Mouse (Mus musculus): ENCODE measurements around the gene Dcdc2c. TPM values are rescaled to one million over a fixed set of nuclear protein-coding genes. Genes with fewer than 3 reads are reported as not detected.

Gene Dcdc2c
- polyA plus RNA-seq, 1 experiment from 2014 or later = not detected

DNA sequence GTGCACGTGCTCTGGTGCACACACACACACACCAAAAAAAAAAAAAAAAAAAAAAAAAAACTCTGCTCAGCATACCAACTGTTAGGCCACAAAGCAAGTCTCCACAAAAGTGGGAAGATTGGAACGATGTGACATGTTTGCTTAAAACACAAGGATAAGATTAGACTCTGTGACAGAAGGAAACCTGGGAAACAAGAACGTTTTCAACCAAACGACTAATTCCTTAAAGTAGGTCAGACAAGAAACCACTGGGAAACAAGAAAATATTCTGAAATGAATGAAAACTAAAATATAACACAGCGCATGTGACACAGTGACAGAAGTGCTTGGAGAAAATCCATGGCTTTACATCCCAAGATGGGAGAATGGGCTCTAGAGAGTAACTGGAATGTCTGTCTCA lies 57.9 kb downstream of the Dcdc2c start:
- no peaks in the 10 kb centered on the region for H3K27me3 ChIP-seq (replicated peaks; ENCODE audit: insufficient read depth, low read length)
- DNase-seq (ENCODE audit: low spot score) (no peak), ATAC-seq (no peak)
- H3K9me3 ChIP-seq (ENCODE audit: low read length) = no peaks in the 10 kb centered on the region
- no peak overlapping the region for H3K4me2 ChIP-seq (replicated peaks; ENCODE audit: low read depth, low read length)
- TF ChIP-seq CTCF (IDR thresholded peaks at IDR 0.05) (no peak), EP300 (IDR thresholded peaks at IDR 0.05) (no peak)
- WGBS = 54% methylated on average over 5 of the region's 5 CpGs
- H3K4me3 ChIP-seq (ENCODE audit: low read depth, low read length) = no peak overlapping the region
- no peaks in the 10 kb centered on the region for H3K4me1 ChIP-seq (ENCODE audit: insufficient read depth, low read depth, low read length)
- H3K9ac ChIP-seq (replicated peaks; ENCODE audit: low read depth) = no peak overlapping the region
- H3K36me3 ChIP-seq (ENCODE audit: insufficient read depth, low read length) = no peaks in the 10 kb centered on the region
- H3K27ac ChIP-seq (ENCODE audit: low read length) = no peak overlapping the region

DNA sequence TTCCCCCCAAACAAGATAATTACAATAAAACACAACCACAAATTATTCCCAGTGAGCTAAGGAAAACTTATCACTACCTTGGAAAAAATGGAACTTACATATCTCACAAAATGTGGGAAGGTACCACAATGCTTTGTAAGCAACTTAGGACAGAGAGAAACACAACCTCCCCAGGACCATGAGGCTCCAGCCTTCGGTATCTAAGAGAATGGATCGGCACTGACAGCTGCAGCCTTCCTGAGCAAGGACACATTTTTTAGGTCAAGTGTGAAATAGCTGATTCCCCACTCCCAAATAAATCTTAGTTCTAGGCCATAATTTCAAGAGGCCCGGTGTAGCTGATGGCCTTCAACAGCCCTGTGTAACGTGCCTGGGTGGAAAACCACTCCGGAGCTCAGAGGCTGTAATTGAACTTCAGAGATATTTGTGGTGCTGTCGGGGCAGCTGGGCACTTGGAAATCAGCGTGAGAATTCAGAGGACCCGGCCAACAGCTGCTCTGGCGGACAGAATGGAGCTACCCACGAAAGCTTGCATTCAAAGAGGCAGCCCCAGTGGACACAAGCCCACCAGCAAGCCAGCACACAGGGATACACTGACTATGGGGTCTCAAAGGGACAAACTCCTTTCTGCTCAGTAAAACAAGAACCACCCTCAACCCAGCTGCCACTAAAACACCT lies 69.6 kb downstream of the Dcdc2c start:
- no peak overlapping the region for H3K4me2 ChIP-seq (replicated peaks; ENCODE audit: low read depth, low read length)
- H3K36me3 ChIP-seq (ENCODE audit: insufficient read depth, low read length) = no peaks in the 10 kb centered on the region
- DNase-seq (ENCODE audit: low spot score) (no peak), ATAC-seq (no peak)
- TF ChIP-seq CTCF (IDR thresholded peaks at IDR 0.05) (no peak), EP300 (IDR thresholded peaks at IDR 0.05) (no peak)
- no peaks in the 10 kb centered on the region for H3K9me3 ChIP-seq (ENCODE audit: low read length)
- H3K4me1 ChIP-seq (ENCODE audit: insufficient read depth, low read depth, low read length) = no peaks in the 10 kb centered on the region
- WGBS = 72% methylated on average over 10 of the region's 10 CpGs
- no peak overlapping the region for H3K9ac ChIP-seq (replicated peaks; ENCODE audit: low read depth)
- no peak overlapping the region for H3K27ac ChIP-seq (ENCODE audit: low read length)
- no peak overlapping the region for H3K4me3 ChIP-seq (ENCODE audit: low read depth, low read length)
- H3K27me3 ChIP-seq (replicated peaks; ENCODE audit: insufficient read depth, low read length) = no peaks in the 10 kb centered on the region

DNA sequence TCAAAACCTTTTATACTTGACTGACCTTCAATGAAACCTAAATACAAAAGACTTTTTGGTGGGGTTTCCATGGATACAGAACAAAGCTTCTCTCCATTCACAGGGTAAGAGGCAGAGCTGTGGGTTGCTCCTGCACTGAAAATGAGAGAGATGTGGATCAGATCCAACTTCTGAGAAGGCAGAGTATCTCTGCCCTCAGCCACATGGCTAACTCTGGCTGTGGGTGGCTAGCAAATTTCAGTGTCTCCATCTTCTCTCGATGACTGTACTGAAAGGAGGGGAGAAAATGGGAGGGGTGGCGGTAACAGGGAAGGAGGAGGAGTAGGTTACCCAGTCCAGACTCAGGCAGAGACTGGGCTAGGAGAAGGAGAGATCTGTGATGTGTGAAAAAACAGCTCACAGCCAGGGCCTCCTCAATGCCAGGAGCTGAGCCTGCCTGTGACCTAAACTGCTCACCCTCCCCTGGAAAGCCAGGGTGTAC lies 91.2 kb downstream of the Dcdc2c start:
- Histone ChIP-seq H3K27ac (ENCODE audit: low read length) (no peak overlapping the region), H3K36me3 (ENCODE audit: insufficient read depth, low read length) (no peaks in the 10 kb centered on the region), H3K9me3 (ENCODE audit: low read length) (no peaks in the 10 kb centered on the region), H3K4me1 (ENCODE audit: insufficient read depth, low read depth, low read length) (no peaks in the 10 kb centered on the region), H3K4me3 (ENCODE audit: low read depth, low read length) (no peak overlapping the region), H3K4me2 (replicated peaks; ENCODE audit: low read depth, low read length) (no peak overlapping the region), H3K27me3 (replicated peaks; ENCODE audit: insufficient read depth, low read length) (no peaks in the 10 kb centered on the region), H3K9ac (replicated peaks; ENCODE audit: low read depth) (no peak overlapping the region)
- WGBS = 79% methylated on average over 2 of the region's 2 CpGs
- DNase-seq (ENCODE audit: low spot score) (no peak), ATAC-seq (no peak)
- TF ChIP-seq CTCF (IDR thresholded peaks at IDR 0.05) = no peak
- no peak for TF ChIP-seq EP300 (IDR thresholded peaks at IDR 0.05)

DNA sequence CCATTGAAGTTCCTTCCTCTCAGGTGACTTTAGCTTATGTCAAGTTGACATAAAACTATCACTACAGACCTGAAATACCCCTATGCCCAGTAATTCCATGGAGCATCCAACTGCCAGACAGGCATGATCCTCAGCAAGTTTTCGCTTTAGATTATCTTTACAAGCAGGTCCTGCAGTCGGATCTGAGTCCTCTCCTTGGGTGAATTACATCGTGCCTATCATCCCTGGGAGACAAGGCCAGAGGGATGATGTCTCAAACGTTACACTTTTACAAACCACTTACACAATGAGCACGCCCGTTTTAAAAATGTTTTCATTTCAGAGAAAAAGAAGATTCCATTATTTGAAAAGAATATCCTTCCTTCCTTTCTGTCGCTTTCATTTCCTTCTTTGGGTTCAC lies 91.7 kb downstream of the Dcdc2c start:
- WGBS = 71% methylated on average over 7 of the region's 7 CpGs
- no peak for ATAC-seq
- Histone ChIP-seq H3K9ac (replicated peaks; ENCODE audit: low read depth) (no peak overlapping the region), H3K36me3 (ENCODE audit: insufficient read depth, low read length) (no peaks in the 10 kb centered on the region), H3K4me1 (ENCODE audit: insufficient read depth, low read depth, low read length) (no peaks in the 10 kb centered on the region), H3K4me2 (replicated peaks; ENCODE audit: low read depth, low read length) (no peak overlapping the region), H3K27me3 (replicated peaks; ENCODE audit: insufficient read depth, low read length) (no peaks in the 10 kb centered on the region), H3K27ac (ENCODE audit: low read length) (no peak overlapping the region), H3K9me3 (ENCODE audit: low read length) (no peaks in the 10 kb centered on the region), H3K4me3 (ENCODE audit: low read depth, low read length) (no peak overlapping the region)
- TF ChIP-seq CTCF (IDR thresholded peaks at IDR 0.05) (no peak), EP300 (IDR thresholded peaks at IDR 0.05) (no peak)
- no peak for DNase-seq (ENCODE audit: low spot score)

DNA sequence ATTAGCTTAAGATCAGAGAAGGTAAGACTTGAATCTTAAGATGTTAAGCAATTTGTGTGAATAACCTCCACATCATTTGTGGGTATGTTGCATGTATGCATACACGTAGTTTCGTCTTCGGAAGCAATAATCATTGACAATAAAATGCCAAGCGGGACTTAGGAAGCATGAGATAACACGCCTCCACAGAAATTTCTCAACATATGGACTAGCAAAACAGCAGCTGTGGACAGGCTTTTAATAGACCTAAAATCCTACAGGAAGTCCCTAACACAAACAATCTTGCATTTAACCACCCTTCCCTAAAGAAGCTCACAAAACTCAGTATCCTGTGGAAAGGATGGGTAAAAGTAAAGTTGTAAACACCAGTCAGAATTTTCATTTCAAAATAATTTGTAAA lies 93.4 kb downstream of the Dcdc2c start:
- Histone ChIP-seq H3K27me3 (replicated peaks; ENCODE audit: insufficient read depth, low read length) (no peaks in the 10 kb centered on the region), H3K4me2 (replicated peaks; ENCODE audit: low read depth, low read length) (no peak overlapping the region), H3K4me1 (ENCODE audit: insufficient read depth, low read depth, low read length) (no peaks in the 10 kb centered on the region), H3K36me3 (ENCODE audit: insufficient read depth, low read length) (no peaks in the 10 kb centered on the region), H3K9ac (replicated peaks; ENCODE audit: low read depth) (no peak overlapping the region), H3K27ac (ENCODE audit: low read length) (no peak overlapping the region), H3K4me3 (ENCODE audit: low read depth, low read length) (no peak overlapping the region), H3K9me3 (ENCODE audit: low read length) (no peaks in the 10 kb centered on the region)
- DNase-seq (ENCODE audit: low spot score) (no peak), ATAC-seq (no peak)
- no peak for TF ChIP-seq CTCF (IDR thresholded peaks at IDR 0.05)
- no peak for TF ChIP-seq EP300 (IDR thresholded peaks at IDR 0.05)
- WGBS = 82% methylated on average over 5 of the region's 5 CpGs

DNA sequence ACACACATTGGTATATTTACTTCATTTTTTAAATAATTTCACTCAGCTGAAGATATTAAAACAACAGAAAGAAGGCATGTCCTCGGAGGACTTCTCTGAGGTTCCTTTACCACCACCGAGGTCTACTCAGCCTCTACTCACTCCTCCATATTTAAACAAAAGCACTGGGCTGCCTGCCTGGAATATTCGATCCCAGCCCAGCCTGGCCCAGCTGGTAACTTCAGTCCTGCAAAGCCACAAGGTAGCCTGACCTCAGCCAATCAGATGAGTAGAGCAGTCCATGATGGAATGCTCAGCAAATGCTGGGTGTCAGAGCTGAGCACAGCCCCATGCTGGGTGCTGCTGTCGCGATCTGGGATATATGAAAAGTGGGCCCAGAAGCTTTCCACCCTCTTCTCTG lies 115.7 kb downstream of the Dcdc2c start:
- TF ChIP-seq EP300 (IDR thresholded peaks at IDR 0.05) (no peak), CTCF (IDR thresholded peaks at IDR 0.05) (no peak)
- Histone ChIP-seq H3K4me1 (ENCODE audit: insufficient read depth, low read depth, low read length) (no peaks in the 10 kb centered on the region), H3K4me2 (replicated peaks; ENCODE audit: low read depth, low read length) (no peak overlapping the region), H3K36me3 (ENCODE audit: insufficient read depth, low read length) (no peaks in the 10 kb centered on the region), H3K4me3 (ENCODE audit: low read depth, low read length) (no peak overlapping the region), H3K27me3 (replicated peaks; ENCODE audit: insufficient read depth, low read length) (no peaks in the 10 kb centered on the region), H3K27ac (ENCODE audit: low read length) (no peak overlapping the region), H3K9me3 (ENCODE audit: low read length) (no peaks in the 10 kb centered on the region), H3K9ac (replicated peaks; ENCODE audit: low read depth) (no peak overlapping the region)
- ATAC-seq (no peak), DNase-seq (ENCODE audit: low spot score) (no peak)
- 55% methylated on average over 5 of the region's 5 CpGs for WGBS

DNA sequence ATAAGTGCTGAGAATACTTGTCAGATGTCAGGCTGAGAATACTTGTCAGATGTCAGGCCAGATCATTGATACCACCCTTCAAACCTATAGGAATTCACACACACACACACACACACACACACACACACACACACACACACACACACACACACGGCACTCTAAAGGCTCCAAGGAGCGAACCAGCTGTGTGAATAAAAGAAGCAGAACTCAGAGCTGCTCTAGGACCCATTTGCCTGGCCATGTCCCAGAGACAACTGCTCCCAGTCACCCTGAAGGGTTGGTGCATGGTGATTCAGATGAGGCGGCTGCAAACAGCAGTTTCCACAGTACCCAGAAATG lies 119.5 kb downstream of the Dcdc2c start:
- Histone ChIP-seq H3K27me3 (replicated peaks; ENCODE audit: insufficient read depth, low read length) (no peaks in the 10 kb centered on the region), H3K4me1 (ENCODE audit: insufficient read depth, low read depth, low read length) (no peaks in the 10 kb centered on the region), H3K4me3 (ENCODE audit: low read depth, low read length) (no peak overlapping the region), H3K27ac (ENCODE audit: low read length) (no peak overlapping the region), H3K9ac (replicated peaks; ENCODE audit: low read depth) (no peak overlapping the region), H3K36me3 (ENCODE audit: insufficient read depth, low read length) (no peaks in the 10 kb centered on the region), H3K9me3 (ENCODE audit: low read length) (no peaks in the 10 kb centered on the region), H3K4me2 (replicated peaks; ENCODE audit: low read depth, low read length) (no peak overlapping the region)
- TF ChIP-seq EP300 (IDR thresholded peaks at IDR 0.05) (no peak), CTCF (IDR thresholded peaks at IDR 0.05) (no peak)
- 93% methylated on average over 3 of the region's 3 CpGs for WGBS
- no peak for ATAC-seq
- no peak for DNase-seq (ENCODE audit: low spot score)

Data from lung, postnatal 0 days (tissue).